Comparison of ENCODE assay signal across 9 mouse cellular contexts in the genomic region with DNA sequence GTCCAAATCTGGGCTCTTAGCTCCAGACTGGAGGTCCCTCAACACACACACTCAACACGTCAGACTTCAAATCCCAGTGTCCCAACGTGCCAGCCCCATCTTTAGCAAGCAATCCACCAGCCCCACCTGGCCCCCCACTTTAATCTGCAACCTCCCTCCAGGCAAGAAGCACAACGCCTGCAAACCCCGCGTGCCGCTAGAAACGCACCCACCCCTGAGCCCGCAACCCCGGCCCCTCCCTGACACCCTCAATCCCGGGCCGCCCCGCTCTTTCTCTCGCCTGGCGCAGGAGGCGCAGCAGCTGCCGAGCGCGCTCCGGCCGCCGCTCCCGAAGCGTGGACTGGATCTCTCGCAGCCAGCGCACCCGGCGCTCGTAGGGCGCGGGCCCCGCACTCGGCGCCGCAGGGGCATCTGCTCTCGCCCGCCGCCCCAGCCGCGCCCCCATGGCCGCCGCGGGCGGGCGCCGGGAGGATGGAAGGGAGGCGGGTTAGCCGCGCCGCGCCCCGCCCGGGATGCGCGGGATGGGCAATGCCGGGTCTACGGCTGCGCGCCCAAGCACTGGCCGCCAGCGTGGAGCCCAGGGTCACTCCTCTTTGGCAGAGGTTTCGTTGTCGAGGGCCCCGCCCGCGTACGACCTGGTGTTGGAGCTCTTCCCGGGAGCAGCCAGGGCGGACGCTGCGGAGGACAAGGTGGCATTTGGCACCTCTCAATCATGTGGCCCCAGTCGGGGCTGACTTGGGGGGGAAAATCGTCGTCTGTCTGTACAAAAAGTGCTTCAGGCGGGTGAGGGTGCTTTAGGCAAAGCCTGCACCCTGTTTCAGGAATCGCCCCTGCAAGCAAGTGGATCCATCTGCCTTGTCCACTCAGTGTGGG. TPM values are rescaled to one million over a fixed set of nuclear protein-coding genes. Genes with fewer than 3 reads are reported as not detected.
A peak's percentile ranks its signal among the peaks of the same experiment; 100 is the strongest.
DNase-seq lines count a peak whose midpoint lies in the region; ATAC-seq and TF ChIP-seq lines count a peak whose summit lies in the region.
"Had no signal": no experiment of that assay in that cellular context is flagged by ENCODE, and none has a peak within 500 bp of the region (broad histone marks: within the 10 kb centered on the region; RNA-seq: fewer than 3 reads in every experiment).

A gene (minus strand): TSS at position 655 of the 873 bp plus-strand sequence.

- no peaks in the 10 kb centered on the region for H3K9me3 ChIP-seq in hindbrain, embryonic 15.5 days
- no peaks in the 10 kb centered on the region for H3K9me3 ChIP-seq in stomach, embryonic 14.5 days (ENCODE audit: control insufficient read depth, low read depth, low read length)

- peak within 1 kb of the TSS; percentile 2; the same call in 1 of the 2 replicates for H3K4me3 ChIP-seq in liver, adult 2 months (ENCODE audit: insufficient read depth, low read depth, low read length)
- peak within 1 kb of the TSS; percentile 66 for H3K4me3 ChIP-seq in gastrocnemius, adult 2 months
- peak within 1 kb of the TSS; percentile 60 for H3K4me3 ChIP-seq in hindbrain, embryonic 15.5 days
- H3K4me3 ChIP-seq in stomach, embryonic 14.5 days (ENCODE audit: low read depth, low read length) = peak within 1 kb of the TSS; percentile 49

- intact Hi-C loops in gastrocnemius, adult 2 months (cut with DNase I) = no loop called here

- no peaks in the 10 kb centered on the region for H3K36me3 ChIP-seq in liver, adult 2 months (ENCODE audit: control insufficient read depth, insufficient read depth, low read length)
- H3K36me3 ChIP-seq in hindbrain, embryonic 15.5 days = peaks cover 18% of the 10 kb centered on the region
- H3K36me3 ChIP-seq in stomach, embryonic 14.5 days (ENCODE audit: control insufficient read depth, insufficient read depth, low read length) = no peaks in the 10 kb centered on the region

- TF ChIP-seq CTCF in liver, adult 2 months (IDR thresholded peaks at IDR 0.05; ENCODE audit: low read depth, low read length) = no peak
- no peak for TF ChIP-seq CTCF in gastrocnemius, adult 2 months (IDR thresholded peaks at IDR 0.05)

- WGBS in liver, adult 2 months = 3% methylated on average over 68 of the region's 75 CpGs
- WGBS in hindbrain, embryonic 15.5 days = under 1% methylated on average over 75 of the region's 75 CpGs
- 1% methylated on average over 74 of the region's 75 CpGs for WGBS in stomach, embryonic 14.5 days

- H3K4me1 ChIP-seq in liver, adult 2 months (ENCODE audit: control insufficient read depth, insufficient read depth, low read length) = 0 out of 2 replicates have a peak, but pooled peaks cover 2% of the 10 kb centered on the region
- peaks cover 54% of the 10 kb centered on the region for H3K4me1 ChIP-seq in hindbrain, embryonic 15.5 days (replicated peaks)
- H3K4me1 ChIP-seq in stomach, embryonic 14.5 days (ENCODE audit: control insufficient read depth, insufficient read depth, low read length) = peaks cover 6% of the 10 kb centered on the region; the same call in 1 of the 2 replicates

- no peaks in the 10 kb centered on the region for H3K79me2 ChIP-seq in liver, adult 2 months (ENCODE audit: control insufficient read depth, insufficient read depth, low read length)

- no peak for TF ChIP-seq POLR2A in liver, adult 2 months (IDR thresholded peaks at IDR 0.05; ENCODE audit: extremely low read depth, insufficient read depth, low read length)

- H3K4me2 ChIP-seq in hindbrain, embryonic 15.5 days = peak within 1 kb of the TSS; percentile 82
- peak within 1 kb of the TSS; percentile 97 for H3K4me2 ChIP-seq in stomach, embryonic 14.5 days (replicated peaks; ENCODE audit: low read depth, low read length)

- 0 out of 2 replicates have a peak within 1 kb of the TSS, but pooled peaks have one; percentile 11 for H3K9ac ChIP-seq in liver, adult 2 months (ENCODE audit: low read depth, low read length)
- H3K9ac ChIP-seq in hindbrain, embryonic 15.5 days = peak within 1 kb of the TSS; percentile 75
- H3K9ac ChIP-seq in stomach, embryonic 14.5 days (replicated peaks; ENCODE audit: low read depth, low read length) = peak within 1 kb of the TSS; percentile 45

- DNase-seq in liver, adult 2 months (ENCODE audit: extremely low read depth, low read depth, low spot score) = peak; percentile 58
- no peak for DNase-seq in liver
- DNase-seq in cerebellum, adult 8-10 months = peak; percentile 77
- peak; percentile 83 for DNase-seq in gastrocnemius, adult 2 months
- DNase-seq in left cerebral cortex, adult 8-10 months (ENCODE audit: low spot score in 2 of 2) = peak in 1 of 2 experiments; percentile 27
- DNase-seq in mesoderm, embryonic 11.5 days (ENCODE audit: low read depth, low spot score) = peak; percentile 29

- peak; percentile 40 for ATAC-seq in hindbrain, embryonic 15.5 days (ENCODE audit: low FRiP score, low read depth)
- peak; percentile 24; the same call in 1 of the 2 replicates for ATAC-seq in stomach, embryonic 14.5 days (ENCODE audit: insufficient number of reproducible peaks, insufficient read depth, low FRiP score, low read depth)

- H3K27ac ChIP-seq in liver, adult 2 months (replicated peaks; ENCODE audit: insufficient read depth, low read depth, low read length) = no peak within 1 kb of the TSS
- H3K27ac ChIP-seq in gastrocnemius, adult 2 months = peak within 1 kb of the TSS; percentile 49; the same call in 1 of the 2 replicates
- H3K27ac ChIP-seq in hindbrain, embryonic 15.5 days (replicated peaks) = peak within 1 kb of the TSS; percentile 97
- no peak within 1 kb of the TSS for H3K27ac ChIP-seq in stomach, embryonic 14.5 days (ENCODE audit: low read length)

- H3K27me3 ChIP-seq in liver, adult 2 months (ENCODE audit: control insufficient read depth, insufficient read depth, low read length) = peaks cover 9% of the 10 kb centered on the region
- no peaks in the 10 kb centered on the region for H3K27me3 ChIP-seq in hindbrain, embryonic 15.5 days
- H3K27me3 ChIP-seq in stomach, embryonic 14.5 days (ENCODE audit: control insufficient read depth, insufficient read depth, low read length) = peaks cover 17% of the 10 kb centered on the region; the same call in 1 of the 2 replicates

RNA-seq across cellular contexts. Expression of the gene that starts here (rescaled TPM):
- total RNA-seq in liver, adult 2 months (2014; rRNA removed) = under 0.01 TPM in 1 of 2 replicates, not detected in the other
- polyA plus RNA-seq in liver, adult 2 months (2012; rRNA removed) = 0.02 TPM in 1 of 2 replicates, not detected in the other
- under 1 TPM; 0.11 to 0.15 TPM for total RNA-seq in gastrocnemius, adult 2 months (2021)
- polyA plus RNA-seq in hindbrain, embryonic 15.5 days (2015; fragmentation: Nextera tagmentation; extraction: Ambion mirVana) = 38.7 and 42.4 TPM in 2 replicates
- total RNA-seq in left cerebral cortex, adult 8-10 months (2022) = 10 to 100 TPM; 10.9 to 15.5 (median 12.0) TPM
- polyA plus RNA-seq in stomach, embryonic 14.5 days (2014; fragmentation: Nextera tagmentation; extraction: Ambion mirVana) = 2.2 TPM in 2 replicates
- total RNA-seq: MEL had no signal

Comparison
In these comparisons a context has a peak if more than half of its experiments do, and no peak if none do; other contexts are left out.
1. RNA of the gene that starts here (total RNA-seq): 10.9 to 15.5 TPM in left cerebral cortex, adult 8-10 months; 0.11 to 0.15 TPM in gastrocnemius, adult 2 months and under 0.01 TPM in liver, adult 2 months; every median in the first group is over 10 times any median in the second.
2. RNA of the gene that starts here (polyA plus RNA-seq): 38.7 to 42.4 TPM in hindbrain, embryonic 15.5 days; 2.2 TPM in stomach, embryonic 14.5 days and 0.02 TPM in liver, adult 2 months; every median in the first group is over 10 times any median in the second.
3. Peak in DNase-seq, H3K4me3 ChIP-seq and H3K9ac ChIP-seq in liver, adult 2 months; RNA of the gene not detected or under 1 TPM.
4. Peak in DNase-seq, H3K4me3 ChIP-seq and H3K27ac ChIP-seq in gastrocnemius, adult 2 months; RNA of the gene not detected or under 1 TPM.
5. H3K4me3 ChIP-seq: peak in every context shown above with its lines; median percentile 66 in gastrocnemius, adult 2 months; 60 in hindbrain, embryonic 15.5 days; 49 in stomach, embryonic 14.5 days; 2 in liver, adult 2 months.
6. H3K9ac ChIP-seq: peak in every context shown above with its lines; median percentile 75 in hindbrain, embryonic 15.5 days; 45 in stomach, embryonic 14.5 days; 11 in liver, adult 2 months.